Mouse (Mus musculus) macrophage (primary cell): Measurements from ENCODE around the gene Efnb3. TPM values are rescaled to one million over a fixed set of nuclear protein-coding genes. Genes with fewer than 3 reads are reported as not detected.

Experiments
- H3K27ac ChIP-seq: fragments of 350-480 bp; formaldehyde crosslinking; 2 replicates; pipeline ENCODE4 v1.9.0; 2021
- H3K36me3 ChIP-seq: fragments of 350-480 bp; formaldehyde crosslinking; 2 replicates; pipeline ENCODE4 v1.9.0; 2021; ENCODE audit errors: inconsistent target
- H3K4me3 ChIP-seq: fragments of 350-480 bp; formaldehyde crosslinking; 2 replicates; pipeline ENCODE4 v1.9.0; 2021; ENCODE audit errors: inconsistent target
- H3K79me2 ChIP-seq: fragments of 350-480 bp; formaldehyde crosslinking; 2 replicates; pipeline ENCODE4 v1.9.0; 2021; ENCODE audit errors: inconsistent target
- WGBS: methylation state at CpG from one replicate; pipeline ENCODE4 v1.1.7; 2026; ENCODE audit warnings: inconsistent platforms; ENCODE audit not compliant: missing documents; 5-methylcytosine and 5-hydroxymethylcytosine counted together
- polyA plus RNA-seq: library from polyadenylated mRNA; stranded (reverse); fragments of 250-400 nt; gene quantifications from 3 replicates; pipeline ENCODE4 v1.2.4, GENCODE M21; 2018; ENCODE audit warnings: inconsistent platforms

Efnb3 gene
- polyA plus RNA-seq, 1 experiment from 2014 or later = 0.06 TPM

DNA sequence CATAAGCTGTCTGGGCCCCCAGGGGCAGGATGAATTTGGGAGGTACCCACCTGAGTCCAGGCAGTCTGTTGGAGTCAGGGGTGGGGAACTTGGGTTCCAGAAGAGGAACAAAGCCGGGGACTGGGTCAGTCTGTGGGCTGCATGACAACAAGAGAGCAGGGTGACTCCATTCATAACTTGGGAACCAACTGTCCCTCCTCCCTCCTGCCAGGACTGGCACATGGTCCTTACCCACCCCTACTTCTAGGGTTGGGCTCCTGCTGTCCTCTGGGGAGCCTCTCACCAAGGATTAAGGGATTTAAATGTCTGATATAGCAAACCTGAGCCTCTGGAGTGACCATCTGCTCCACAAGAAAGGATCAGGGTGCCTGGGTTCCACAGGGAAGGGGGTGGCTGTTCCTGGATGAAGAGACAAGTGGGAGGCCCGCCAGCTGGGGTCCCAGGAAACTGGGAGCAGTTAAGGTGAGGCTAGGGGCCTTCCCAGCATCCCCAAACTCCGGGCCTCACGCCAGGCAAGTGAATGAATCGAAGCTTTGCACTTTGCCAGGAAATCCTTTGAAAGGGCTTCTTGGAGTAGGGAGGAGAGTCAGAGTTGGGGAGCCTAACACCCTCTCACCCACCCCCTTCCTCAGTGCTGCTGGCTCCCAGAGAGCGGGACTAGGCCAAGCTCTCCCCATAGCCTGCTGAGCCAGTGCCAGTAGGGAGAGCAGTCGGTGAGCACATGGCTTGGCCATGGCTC is 32.1 kb upstream of the Efnb3 start:
- no peak overlapping the region for H3K27ac ChIP-seq
- peaks cover 52% of the 10 kb centered on the region for H3K36me3 ChIP-seq
- H3K79me2 ChIP-seq = no peaks in the 10 kb centered on the region
- 85% methylated on average over 7 of the region's 7 CpGs for WGBS
- no peak overlapping the region for H3K4me3 ChIP-seq

DNA sequence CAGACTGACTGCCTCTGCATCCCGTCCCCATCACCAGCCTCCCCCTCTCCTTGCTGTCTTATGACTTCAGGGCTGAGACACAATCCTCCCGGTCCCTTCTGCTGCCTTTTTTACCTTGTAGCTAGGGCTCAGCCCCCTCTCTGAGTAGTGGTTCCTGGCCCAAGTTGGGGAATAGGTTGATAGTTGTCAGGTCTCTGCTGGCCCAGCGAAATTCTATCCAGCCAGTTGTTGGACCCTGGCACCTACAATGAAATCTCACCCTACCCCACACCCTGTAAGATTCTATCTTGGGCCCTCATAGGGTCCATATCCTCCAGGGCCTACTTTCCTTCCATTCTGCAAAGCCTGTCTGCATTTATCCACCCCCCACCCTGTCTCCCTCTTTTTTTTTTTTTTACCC is 31.4 kb upstream of the Efnb3 start:
- Histone ChIP-seq H3K27ac (no peak overlapping the region), H3K36me3 (peaks cover 53% of the 10 kb centered on the region)
- WGBS = 100% methylated on average over 3 of the region's 3 CpGs

GRCm38 (mm10) chr11:69590622-69591021 is 30.6 kb upstream of the Efnb3 start:
- H3K4me3 ChIP-seq = no peak overlapping the region
- no peak overlapping the region for H3K27ac ChIP-seq
- WGBS = 100% methylated on average over 5 of the region's 8 CpGs
- H3K79me2 ChIP-seq = peaks cover 10% of the 10 kb centered on the region
- peaks cover 53% of the 10 kb centered on the region for H3K36me3 ChIP-seq

More for the DNA sequence above, 31.4 kb upstream of the Efnb3 start:
- H3K79me2 ChIP-seq = peaks cover 3% of the 10 kb centered on the region
- no peak overlapping the region for H3K4me3 ChIP-seq

- Histone ChIP-seq H3K27ac (no peak overlapping the region), H3K4me3 (no peak overlapping the region), H3K79me2 (peaks cover 23% of the 10 kb centered on the region), H3K36me3 (peaks cover 53% of the 10 kb centered on the region)
- 91% methylated on average over 22 of the region's 22 CpGs for WGBS
Observed at GRCm38 (mm10) chr11:69589207-69589834, 29.3 kb upstream of the Efnb3 start.

- no peak overlapping the region for H3K4me3 ChIP-seq
- peaks cover 38% of the 10 kb centered on the region for H3K36me3 ChIP-seq
- 0 out of 2 replicates have a peak overlapping the region, but pooled peaks have one; percentile 0 for H3K27ac ChIP-seq
- peaks cover 53% of the 10 kb centered on the region for H3K79me2 ChIP-seq
- WGBS = 31% methylated on average over 6 of the region's 7 CpGs
Observed at GRCm38 (mm10) chr11:69585718-69586325, 25.8 kb upstream of the Efnb3 start.

DNA sequence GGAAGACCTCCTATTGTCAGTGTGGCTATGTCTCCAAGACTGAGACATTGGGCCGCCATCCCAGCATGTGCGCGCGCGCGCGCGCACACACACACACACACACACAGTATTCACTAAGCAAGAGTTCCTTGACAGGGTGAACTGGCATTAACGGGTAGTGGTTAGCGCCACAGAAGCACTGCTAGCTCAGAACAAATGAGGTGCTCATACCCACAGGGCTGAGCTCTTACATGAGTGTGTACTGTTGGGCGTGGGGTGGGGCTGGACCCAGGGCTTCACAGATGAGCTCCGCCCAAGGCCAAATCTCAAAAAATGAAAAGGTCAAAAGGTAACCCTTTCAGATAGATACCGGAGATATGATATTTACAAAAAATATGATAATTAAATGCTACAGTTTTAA is 24.9 kb upstream of the Efnb3 start:
- Histone ChIP-seq H3K36me3 (peaks cover 29% of the 10 kb centered on the region), H3K79me2 (peaks cover 61% of the 10 kb centered on the region), H3K4me3 (no peak overlapping the region), H3K27ac (no peak overlapping the region)
- WGBS = 96% methylated on average over 13 of the region's 13 CpGs

DNA sequence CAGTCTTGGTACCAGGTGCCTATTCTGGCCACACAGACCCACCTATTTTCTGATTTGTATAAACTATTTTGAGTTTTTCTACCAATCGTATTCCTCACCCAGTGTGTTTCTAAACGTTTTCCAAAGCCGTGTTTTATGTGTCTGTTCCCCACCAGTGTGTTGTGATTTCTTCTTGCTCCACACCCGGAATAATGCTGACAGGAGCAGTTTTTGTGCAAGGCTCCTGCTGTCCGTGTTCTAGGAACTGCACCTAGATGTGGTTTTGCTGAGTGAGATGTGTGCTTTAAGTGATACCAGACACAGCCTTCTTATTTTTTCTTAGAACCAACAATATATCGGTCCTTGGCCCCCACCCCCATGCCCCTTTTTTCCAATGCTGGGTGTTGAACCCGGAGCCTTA is 24.0 kb upstream of the Efnb3 start:
- Histone ChIP-seq H3K4me3 (no peak overlapping the region), H3K79me2 (peaks cover 61% of the 10 kb centered on the region), H3K36me3 (peaks cover 20% of the 10 kb centered on the region), H3K27ac (no peak overlapping the region)
- 94% methylated on average over 7 of the region's 7 CpGs for WGBS

DNA sequence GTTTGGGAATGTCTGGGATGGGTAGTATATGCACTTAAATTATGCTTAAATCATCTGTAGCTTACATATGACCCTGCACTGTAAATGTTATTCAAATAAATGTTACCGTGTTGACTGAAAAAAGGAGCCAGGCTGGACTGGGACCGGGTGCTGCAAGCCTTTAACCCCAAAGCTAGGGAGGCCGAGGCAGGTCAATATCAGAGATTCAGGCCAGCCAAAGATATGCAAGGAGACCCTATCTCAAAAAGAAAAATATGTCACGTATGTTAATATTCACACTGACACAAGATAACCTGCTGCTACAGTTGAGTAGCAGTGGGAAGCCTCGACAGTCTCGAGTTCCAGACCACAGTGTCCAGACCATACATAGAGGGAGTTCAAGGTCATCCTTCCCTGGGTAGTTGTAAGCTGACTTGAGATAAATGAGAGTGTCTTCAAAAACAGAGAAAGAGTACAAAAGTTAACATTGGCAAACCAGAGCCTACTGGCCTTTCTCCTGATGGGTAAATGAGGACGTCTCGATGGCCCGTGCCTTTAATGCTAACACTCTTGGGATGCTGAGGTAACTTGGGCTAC is 22.3 kb upstream of the Efnb3 start:
- WGBS = 71% methylated on average over 9 of the region's 9 CpGs
- H3K4me3 ChIP-seq = peak overlapping the region; percentile 93
- H3K79me2 ChIP-seq = peaks cover 76% of the 10 kb centered on the region
- no peak overlapping the region; the same call in 1 of the 2 replicates for H3K27ac ChIP-seq
- peaks cover 3% of the 10 kb centered on the region; the same call in 1 of the 2 replicates for H3K36me3 ChIP-seq

DNA sequence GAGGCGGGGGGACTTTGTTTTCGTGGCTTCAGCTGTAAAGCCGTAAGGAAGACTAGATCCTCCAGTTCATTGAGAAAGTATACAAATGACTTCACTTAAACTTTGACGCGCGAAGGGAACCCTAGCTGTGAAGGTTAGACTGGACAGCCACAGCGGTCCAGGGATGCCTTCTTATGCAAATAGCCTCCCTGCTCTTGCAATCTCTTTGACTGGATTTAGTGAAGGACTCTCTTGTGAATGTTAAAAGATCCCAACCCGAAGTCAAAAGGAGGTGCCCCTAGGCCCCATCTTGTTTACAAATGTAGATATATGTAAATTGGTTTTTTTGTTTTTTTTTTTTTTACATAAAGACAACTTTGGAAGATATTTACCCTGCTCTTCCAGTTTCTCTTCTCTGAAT is 21.8 kb upstream of the Efnb3 start:
- peak overlapping the region; percentile 93 for H3K4me3 ChIP-seq
- 1% methylated on average over 8 of the region's 8 CpGs for WGBS
- H3K36me3 ChIP-seq = no peaks in the 10 kb centered on the region
- H3K27ac ChIP-seq = peak overlapping the region; percentile 93
- H3K79me2 ChIP-seq = peaks cover 81% of the 10 kb centered on the region

- H3K4me3 ChIP-seq = peak overlapping the region; percentile 93
- H3K79me2 ChIP-seq = peaks cover 77% of the 10 kb centered on the region
- under 1% methylated on average over 33 of the region's 36 CpGs for WGBS
- H3K36me3 ChIP-seq = no peaks in the 10 kb centered on the region
- H3K27ac ChIP-seq = peak overlapping the region; percentile 93
Observed at GRCm38 (mm10) chr11:69581147-69581688, 21.2 kb upstream of the Efnb3 start.

- Histone ChIP-seq H3K27ac (peak overlapping the region; percentile 93), H3K4me3 (peak overlapping the region; percentile 93), H3K36me3 (no peaks in the 10 kb centered on the region), H3K79me2 (peaks cover 73% of the 10 kb centered on the region)
- under 1% methylated on average over 25 of the region's 25 CpGs for WGBS
Observed at GRCm38 (mm10) chr11:69580572-69581146, 20.7 kb upstream of the Efnb3 start.

DNA sequence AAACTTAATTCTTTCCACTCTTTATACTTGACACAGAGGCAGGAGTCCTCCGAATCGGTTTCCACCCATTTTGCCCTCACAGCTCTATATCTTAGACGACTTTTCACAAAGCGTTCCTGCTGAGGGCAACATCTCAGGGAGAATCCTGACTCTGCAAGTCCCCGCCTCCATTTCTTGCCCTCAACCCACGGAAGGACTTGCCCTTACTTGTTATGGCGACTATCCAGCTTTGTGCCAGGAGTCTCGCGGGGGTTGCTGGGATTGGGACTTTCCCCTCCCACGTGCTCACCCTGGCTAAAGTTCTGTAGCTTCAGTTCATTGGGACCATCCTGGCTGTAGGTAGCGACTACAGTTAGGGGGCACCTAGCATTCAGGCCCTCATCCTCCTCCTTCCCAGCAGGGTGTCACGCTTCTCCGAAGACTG is 20.1 kb upstream of the Efnb3 start, which contains the start of the genes Wrap53 and Trp53:
Wrap53 (minus strand) TSS at position 165 of the 424 bp plus-strand sequence.
Trp53 (plus strand) TSS at position 269 of the 424 bp plus-strand sequence.
- H3K4me3 ChIP-seq = peak within 1 kb of the TSS; percentile 93
- H3K79me2 ChIP-seq = peaks cover 67% of the 10 kb centered on the region
- peak within 1 kb of the TSS; percentile 93 for H3K27ac ChIP-seq
- WGBS = under 1% methylated on average over 13 of the region's 13 CpGs
- no peaks in the 10 kb centered on the region for H3K36me3 ChIP-seq

GRCm38 (mm10) chr11:69579128-69580017 is 19.4 kb upstream of the Efnb3 start:
- Histone ChIP-seq H3K4me3 (peak overlapping the region; percentile 93), H3K36me3 (no peaks in the 10 kb centered on the region), H3K27ac (peak overlapping the region; percentile 93), H3K79me2 (peaks cover 66% of the 10 kb centered on the region)
- 1% methylated on average over 39 of the region's 39 CpGs for WGBS
